Comparison of ENCODE assay signal across 8 mouse cellular contexts in genomic region chr10:69320667-69321518, GRCm38 (mm10). TPM values are rescaled to one million over a fixed set of nuclear protein-coding genes. Genes with fewer than 3 reads are reported as not detected.
DNase-seq lines count a peak whose midpoint lies in the region; ATAC-seq and TF ChIP-seq lines count a peak whose summit lies in the region.

No protein-coding gene starts in this region.

- H3K9ac ChIP-seq in heart, embryonic 14.5 days (ENCODE audit: low read length), result no peak overlapping the region
- H3K9ac ChIP-seq in liver, embryonic 14.5 days (replicated peaks), result no peak overlapping the region
- H3K9ac ChIP-seq in neural tube, embryonic 12.5 days, result no peak overlapping the region
- no peak overlapping the region for H3K9ac ChIP-seq in stomach, postnatal 0 days (ENCODE audit: low read length)

- peak overlapping the region; percentile 49 for H3K4me2 ChIP-seq in heart, embryonic 14.5 days (ENCODE audit: low read length)
- H3K4me2 ChIP-seq in liver, embryonic 14.5 days (ENCODE audit: low read depth), result peak overlapping the region; percentile 37
- no peak overlapping the region for H3K4me2 ChIP-seq in neural tube, embryonic 12.5 days (replicated peaks)
- H3K4me2 ChIP-seq in stomach, postnatal 0 days (replicated peaks; ENCODE audit: low read depth), result peak overlapping the region; percentile 55

- WGBS in heart, embryonic 14.5 days, result 43% methylated on average over 21 of the region's 21 CpGs
- WGBS in liver, embryonic 14.5 days (ENCODE audit: insufficient replicate concordance), result 36% methylated on average over 21 of the region's 21 CpGs
- 46% methylated on average over 21 of the region's 21 CpGs for WGBS in neural tube, embryonic 12.5 days
- WGBS in stomach, postnatal 0 days, result 34% methylated on average over 21 of the region's 21 CpGs

- H3K36me3 ChIP-seq in heart, embryonic 14.5 days (ENCODE audit: control insufficient read depth, insufficient read depth, low read length), result no peaks in the 10 kb centered on the region
- no peaks in the 10 kb centered on the region for H3K36me3 ChIP-seq in liver, embryonic 14.5 days (replicated peaks; ENCODE audit: control insufficient read depth, insufficient read depth, low read depth)
- no peaks in the 10 kb centered on the region for H3K36me3 ChIP-seq in neural tube, embryonic 12.5 days
- no peaks in the 10 kb centered on the region for H3K36me3 ChIP-seq in stomach, postnatal 0 days (ENCODE audit: control insufficient read depth, insufficient read depth, low read length)

- no peak overlapping the region for H3K27ac ChIP-seq in heart, embryonic 14.5 days (replicated peaks in 1 of 2; ENCODE audit: control insufficient read depth in 1 of 2, insufficient read depth in 1 of 2, low read depth in 2 of 2, low read length in 2 of 2)
- H3K27ac ChIP-seq in liver, embryonic 14.5 days, result no peak overlapping the region
- no peak overlapping the region for H3K27ac ChIP-seq in neural tube, embryonic 12.5 days
- peak overlapping the region; percentile 24; the same call in 1 of the 2 replicates for H3K27ac ChIP-seq in stomach, postnatal 0 days (replicated peaks)

- no peaks in the 10 kb centered on the region for H3K27me3 ChIP-seq in heart, embryonic 14.5 days (ENCODE audit: control insufficient read depth, insufficient read depth, low read length)
- no peaks in the 10 kb centered on the region for H3K27me3 ChIP-seq in liver, embryonic 14.5 days (ENCODE audit: control insufficient read depth, insufficient read depth, low read length)
- no peaks in the 10 kb centered on the region for H3K27me3 ChIP-seq in neural tube, embryonic 12.5 days (replicated peaks)
- H3K27me3 ChIP-seq in stomach, postnatal 0 days (ENCODE audit: control insufficient read depth, insufficient read depth, low read length), result no peaks in the 10 kb centered on the region

- no peak for TF ChIP-seq EP300 in liver, embryonic 14.5 days (IDR thresholded peaks at IDR 0.05; ENCODE audit: low read depth)
- peak; percentile 58 for TF ChIP-seq EP300 in stomach, postnatal 0 days (optimal IDR thresholded peaks at IDR 0.05)

- ATAC-seq in CD4-positive, CD25-positive, alpha-beta regulatory T cell, adult 4 months, result peak; percentile 93
- ATAC-seq in heart, embryonic 14.5 days (ENCODE audit: insufficient number of reproducible peaks, insufficient read depth, low FRiP score, low read depth), result no peak
- ATAC-seq in liver, embryonic 14.5 days (ENCODE audit: insufficient read depth), result peak; percentile 47; the same call in 1 of the 2 replicates
- ATAC-seq in neural tube, embryonic 12.5 days (ENCODE audit: low FRiP score, low read depth), result peak; percentile 71
- peak; percentile 93 for ATAC-seq in stomach, postnatal 0 days (ENCODE audit: low FRiP score, low TSS enrichment)

- DNase-seq in c-Kit-negative CD71-positive TER-119-positive erythroid progenitor cells, embryonic 14.5 days (ENCODE audit: low read depth, low spot score), result peak; percentile 27
- peak; percentile 81 for DNase-seq in fibroblast of lung, adult 2 months (ENCODE audit: low read depth)
- DNase-seq in kidney, postnatal 25 days, result peak; percentile 90 to 96
- DNase-seq in liver, embryonic 14.5 days (ENCODE audit: low read depth in 3 of 3, low spot score in 3 of 3), result peak; percentile 31 to 46 (median 43)
- peak; percentile 92 for DNase-seq in stomach, postnatal 0 days (ENCODE audit: low spot score)

- peak; percentile 93 for TF ChIP-seq CTCF in liver, embryonic 14.5 days (IDR thresholded peaks at IDR 0.05; ENCODE audit: low read depth)
- TF ChIP-seq CTCF in stomach, postnatal 0 days (IDR thresholded peaks at IDR 0.05; ENCODE audit: low read depth), result peak; percentile 97

- H3K4me1 ChIP-seq in heart, embryonic 14.5 days (ENCODE audit: control insufficient read depth in 2 of 2, insufficient read depth in 2 of 2, low read length in 2 of 2), result peaks cover 0 to 3% of the 10 kb centered on the region in 2 experiments; a peak in 1 of 4 replicates
- H3K4me1 ChIP-seq in liver, embryonic 14.5 days (replicated peaks; ENCODE audit: control insufficient read depth in 2 of 2, insufficient read depth in 2 of 2, low read length in 1 of 2), result no peaks in the 10 kb centered on the region
- no peaks in the 10 kb centered on the region for H3K4me1 ChIP-seq in neural tube, embryonic 12.5 days
- H3K4me1 ChIP-seq in stomach, postnatal 0 days (replicated peaks; ENCODE audit: control insufficient read depth, insufficient read depth), result no peaks in the 10 kb centered on the region

- H3K4me3 ChIP-seq in heart, embryonic 14.5 days (ENCODE audit: control insufficient read depth in 1 of 2, insufficient read depth in 1 of 2, low read depth in 1 of 2, low read length in 2 of 2), result no peak overlapping the region
- H3K4me3 ChIP-seq in liver, embryonic 14.5 days (ENCODE audit: insufficient read depth in 1 of 2, low read depth in 2 of 2, low read length in 2 of 2), result peak overlapping the region in 1 of 2 experiments; percentile 32; a peak in 1 of 4 replicates
- H3K4me3 ChIP-seq in neural tube, embryonic 12.5 days, result no peak overlapping the region
- H3K4me3 ChIP-seq in stomach, postnatal 0 days (ENCODE audit: low read depth, low read length), result peak overlapping the region; percentile 26

- 0 out of 2 replicates have a peak, but pooled peaks cover 6% of the 10 kb centered on the region for H3K9me3 ChIP-seq in heart, embryonic 14.5 days (ENCODE audit: control insufficient read depth, low read length)
- H3K9me3 ChIP-seq in liver, embryonic 14.5 days (ENCODE audit: control insufficient read depth, low read length), result no peaks in the 10 kb centered on the region
- no peaks in the 10 kb centered on the region for H3K9me3 ChIP-seq in neural tube, embryonic 12.5 days
- H3K9me3 ChIP-seq in stomach, postnatal 0 days (ENCODE audit: control insufficient read depth, low read length), result no peaks in the 10 kb centered on the region

RNA-seq across cellular contexts. Expression of gene Cdk1, which starts 31.8 kb away (rescaled TPM):
- 10 to 100 TPM; 17.5 to 18.6 TPM for polyA plus RNA-seq in CD4-positive, CD25-positive, alpha-beta regulatory T cell, adult 4 months (2017; shearing (Covaris generic))
- 338 and 355 TPM in 2 replicates for polyA plus RNA-seq in heart, embryonic 14.5 days (2014; fragmentation: Nextera tagmentation; extraction: Ambion mirVana)
- polyA plus RNA-seq in liver, embryonic 14.5 days (2012; rRNA removed), result 140 and 273 TPM in 2 replicates
- 353 and 360 TPM in 2 replicates for polyA plus RNA-seq in liver, embryonic 14.5 days (2014; fragmentation: Nextera tagmentation; extraction: Ambion mirVana)
- polyA plus RNA-seq in neural tube, embryonic 12.5 days (2016; fragmentation: Nextera tagmentation; extraction: Ambion mirVana), result 222 and 223 TPM in 2 replicates
- 104 and 147 TPM in 2 replicates for polyA plus RNA-seq in stomach, postnatal 0 days (2015; fragmentation: Nextera tagmentation; extraction: Ambion mirVana)

Comparison
In these comparisons a context has a peak if more than half of its experiments do, and no peak if none do; other contexts are left out.
1. DNase-seq: peak in every context shown above with its lines; median percentile 93 in kidney, postnatal 25 days; 92 in stomach, postnatal 0 days; 81 in fibroblast of lung, adult 2 months; 43 in liver, embryonic 14.5 days; 27 in c-Kit-negative CD71-positive TER-119-positive erythroid progenitor cells, embryonic 14.5 days.